Mouse (Mus musculus) urinary bladder, postnatal 36 days (tissue): ENCODE results near the gene Ifi205.
"Not testable (repeated sequence)": the region's sequence is repeated elsewhere in the genome, so short reads cannot be mapped to it uniquely, and the experiment has no call there.

ENCODE experiments used
- DNase-seq, 2 experiments: peaks; one replicate each; pipeline ENCODE4 v3.0.0; 2022; ENCODE audit warnings: low spot score in 2 of 2, mixed read lengths in 1 of 2

Ifi205 gene

GRCm38 (mm10) chr1:174031698-174032097 lies at the start of gene Ifi205:
TSS of gene Ifi205 (minus strand) at chr1:174031810.
- DNase-seq: peak in 1 of 2 experiments; percentile 28

DNA sequence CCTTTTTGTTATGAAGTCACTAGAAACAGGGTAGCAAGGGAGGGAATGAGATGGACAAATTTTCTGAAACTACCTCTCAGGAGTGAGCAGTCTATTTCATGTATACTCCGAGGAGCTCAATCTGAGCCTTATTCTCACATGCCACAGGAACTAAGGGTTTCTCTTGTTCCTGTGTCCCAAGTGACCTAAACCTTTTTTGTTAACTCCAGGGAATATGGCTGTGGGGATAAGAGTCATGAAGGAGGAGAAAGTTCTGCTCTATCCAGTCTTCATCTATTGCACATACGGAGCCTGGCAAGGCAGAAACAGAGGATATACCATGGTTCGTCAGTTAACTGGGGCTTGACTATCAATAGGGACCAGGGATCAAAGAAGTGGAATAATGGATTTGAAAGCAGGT lies 34.7 kb upstream of the Ifi205 start, which contains the start of gene Olfr430:
Gene Olfr430, plus strand, starts transcription at position 301 of the 400 bp plus-strand sequence.
- no peak for DNase-seq

GRCm38 (mm10) chr1:174055248-174055647 lies 23.6 kb upstream of the Ifi205 start:
- DNase-seq: no peak

DNA sequence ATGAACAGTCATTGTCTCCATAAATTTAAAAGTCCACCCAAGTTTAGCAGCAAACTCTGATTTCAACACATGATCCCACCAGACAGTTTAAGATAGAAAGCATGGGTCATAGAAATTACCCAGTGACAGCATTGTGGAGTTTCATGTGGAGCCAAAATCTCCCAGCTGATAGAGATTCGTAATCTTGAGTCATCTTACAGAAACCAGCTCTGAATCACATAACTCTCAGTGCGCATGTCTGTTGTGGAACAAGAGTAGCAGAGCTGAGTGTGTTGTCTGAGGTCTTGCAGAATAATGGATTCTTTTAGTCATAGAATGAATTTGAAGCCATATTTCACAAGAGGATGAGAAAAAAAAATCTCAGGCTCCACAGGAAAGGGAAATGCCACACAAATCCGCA lies 21.4 kb upstream of the Ifi205 start:
- no peak for DNase-seq

DNA sequence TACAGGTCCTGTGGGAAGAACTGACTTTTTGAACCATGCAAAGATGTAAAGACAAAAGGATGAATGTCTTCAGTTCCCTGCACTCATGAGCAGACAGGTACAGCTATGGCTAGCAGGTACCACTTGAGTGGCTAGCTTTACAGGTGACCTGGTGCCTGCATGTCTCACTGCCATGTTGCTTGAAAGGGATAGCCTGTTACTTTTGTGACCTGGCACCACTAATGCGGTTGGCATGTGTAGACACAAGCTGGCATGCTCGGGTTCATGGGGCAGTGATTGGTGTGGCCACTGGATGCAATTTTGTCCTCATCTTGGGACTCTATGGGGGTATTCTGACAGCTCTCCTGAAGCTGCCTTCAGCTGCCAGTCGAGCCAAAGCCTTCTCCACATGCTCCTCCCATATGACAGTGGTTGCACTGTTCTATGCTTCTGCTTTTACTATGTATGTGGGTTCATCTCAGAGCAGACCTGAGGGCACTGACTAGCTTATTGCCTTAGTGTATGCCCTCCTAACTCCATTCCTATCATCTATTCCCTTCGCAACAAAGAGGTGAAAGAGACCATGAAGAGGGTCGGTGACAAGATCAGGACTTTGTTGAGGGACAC lies 20.4 kb upstream of the Ifi205 start:
- DNase-seq: no peak

- no peak for DNase-seq
Measured at GRCm38 (mm10) chr1:174051515-174051914, 19.9 kb upstream of the Ifi205 start.

DNA sequence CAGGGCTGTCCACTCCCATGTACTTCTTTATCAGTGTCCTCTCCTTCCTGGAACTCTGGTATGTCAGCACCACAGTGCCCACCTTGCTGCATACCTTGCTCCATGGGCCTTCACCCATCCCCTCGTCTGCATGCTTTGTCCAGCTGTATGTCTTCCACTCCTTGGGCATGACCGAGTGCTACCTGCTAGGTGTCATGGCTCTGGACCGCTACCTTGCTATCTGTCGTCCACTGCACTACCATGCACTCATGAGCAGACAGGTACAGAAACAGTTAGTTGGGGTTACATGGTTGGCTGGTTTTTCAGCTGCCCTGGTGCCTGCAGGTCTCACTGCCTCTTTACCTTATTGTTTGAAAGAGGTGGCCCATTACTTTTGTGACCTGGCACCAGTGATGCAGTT lies 18.9 kb upstream of the Ifi205 start:
- no peak for DNase-seq

GRCm38 (mm10) chr1:174049357-174049756 lies 17.7 kb upstream of the Ifi205 start:
- not testable (repeated sequence) for DNase-seq

DNA sequence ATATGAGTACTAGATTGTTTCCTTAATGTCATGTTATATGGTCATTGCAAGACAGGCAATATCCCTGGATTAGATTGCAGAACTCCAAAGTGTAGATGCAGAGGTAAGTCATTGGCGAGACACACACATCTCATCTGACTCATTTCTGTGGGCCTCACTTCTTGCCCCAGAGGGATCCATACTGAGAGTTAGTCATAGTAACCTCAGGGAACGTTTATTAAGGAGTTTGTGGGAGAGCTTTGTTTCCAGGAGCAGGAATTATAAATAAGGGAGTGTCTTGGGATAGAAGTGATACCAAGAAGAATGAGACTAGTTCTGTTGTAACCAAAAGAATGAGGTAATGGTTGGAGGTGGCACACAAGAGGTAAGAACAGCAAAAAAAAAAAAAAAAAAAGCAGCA lies 17.3 kb upstream of the Ifi205 start, which contains the start of gene Olfr432:
Gene Olfr432, plus strand, starts transcription at position 313 of the 400 bp plus-strand sequence.
- no peak for DNase-seq

- DNase-seq: not testable (repeated sequence)
Measured at GRCm38 (mm10) chr1:174048227-174048626, 16.6 kb upstream of the Ifi205 start.

- DNase-seq: no peak
Measured at GRCm38 (mm10) chr1:174044431-174044830, 12.8 kb upstream of the Ifi205 start.

GRCm38 (mm10) chr1:174042091-174042884 lies 10.7 kb upstream of the Ifi205 start:
- DNase-seq: not testable (repeated sequence)

GRCm38 (mm10) chr1:174040523-174041177 lies 9.0 kb upstream of the Ifi205 start, which contains the start of gene Olfr433:
TSS of gene Olfr433 (plus strand) at chr1:174040705.
- peak; percentile 35 to 68 for DNase-seq

GRCm38 (mm10) chr1:174038480-174038879 lies 6.9 kb upstream of the Ifi205 start:
- no peak for DNase-seq

DNA sequence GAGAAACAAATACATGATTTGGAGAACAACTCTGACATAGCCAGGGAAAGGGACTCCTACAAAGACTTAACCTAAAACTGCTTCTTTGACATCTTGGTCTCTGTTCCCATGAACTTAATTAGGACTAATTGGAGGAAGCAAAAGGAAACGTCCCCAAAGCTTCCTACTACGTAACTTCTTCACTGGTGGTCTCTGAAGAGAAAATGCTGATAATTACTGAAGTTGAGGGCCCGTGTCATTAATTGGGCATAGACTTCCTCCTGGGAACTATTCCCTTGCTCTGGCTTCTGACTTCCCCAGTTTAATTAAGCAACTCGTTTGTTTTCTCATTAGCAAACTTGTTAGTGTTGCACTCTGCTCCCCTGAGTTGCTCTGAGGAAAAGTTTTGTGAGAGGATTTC lies 4.2 kb upstream of the Ifi205 start:
- DNase-seq: no peak

- DNase-seq: not testable (repeated sequence)
Measured at GRCm38 (mm10) chr1:174007050-174007449, 24.6 kb downstream of the Ifi205 start.

DNA sequence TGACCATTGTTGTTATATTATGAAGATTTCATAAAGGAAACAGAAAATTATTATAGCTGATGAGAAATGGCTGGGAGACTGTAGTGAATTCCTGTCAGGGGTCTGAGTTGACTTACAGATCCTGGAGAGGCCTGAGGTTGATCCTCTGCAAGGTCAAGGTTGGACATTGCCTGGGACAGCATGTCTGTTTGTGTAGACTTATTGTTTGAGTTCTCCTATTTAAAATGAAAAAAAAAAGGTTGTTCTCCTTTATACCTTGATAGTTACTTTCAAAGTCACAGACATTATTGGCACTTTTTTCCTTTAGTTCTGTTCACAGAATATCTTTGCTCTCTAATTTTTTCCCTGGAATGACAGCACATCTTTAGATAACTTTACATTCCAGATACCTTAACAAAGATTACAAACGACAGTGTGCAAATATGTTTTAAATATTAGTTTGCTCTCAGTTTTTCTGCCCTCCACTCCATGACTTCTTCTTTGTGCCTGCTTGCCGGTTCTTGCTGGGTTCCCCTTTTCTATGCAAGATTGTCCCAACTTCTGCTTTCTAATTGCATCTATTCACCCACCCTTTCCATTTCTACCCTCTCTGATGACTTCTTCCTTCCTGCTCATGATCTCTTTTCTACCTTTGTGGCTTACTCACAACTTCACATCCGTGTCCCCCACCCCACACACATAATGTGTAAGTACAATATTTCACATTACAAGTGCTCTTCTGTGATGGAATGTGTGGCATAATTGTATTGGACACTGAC lies 27.1 kb downstream of the Ifi205 start:
- not testable (repeated sequence) for DNase-seq

DNA sequence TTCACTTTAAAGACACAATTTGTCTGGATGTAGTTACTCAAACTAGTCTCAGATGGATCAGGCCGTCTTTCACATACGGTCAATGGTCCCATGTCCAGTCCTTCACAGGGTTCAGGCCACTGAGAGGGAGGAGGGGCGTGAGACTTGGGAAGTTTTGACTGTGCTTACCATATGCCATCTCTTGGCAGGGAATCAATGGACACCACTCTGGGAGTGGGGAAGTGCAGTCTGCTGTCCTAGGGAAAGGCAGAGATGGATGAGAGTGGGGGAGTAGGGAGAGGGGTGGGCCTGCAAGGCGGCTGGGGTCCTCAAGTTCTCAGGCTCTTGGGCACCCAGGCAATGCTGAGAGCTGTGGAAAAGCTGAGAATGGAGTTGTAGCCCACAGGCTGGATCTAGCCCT lies 36.6 kb downstream of the Ifi205 start:
- no peak for DNase-seq

DNA sequence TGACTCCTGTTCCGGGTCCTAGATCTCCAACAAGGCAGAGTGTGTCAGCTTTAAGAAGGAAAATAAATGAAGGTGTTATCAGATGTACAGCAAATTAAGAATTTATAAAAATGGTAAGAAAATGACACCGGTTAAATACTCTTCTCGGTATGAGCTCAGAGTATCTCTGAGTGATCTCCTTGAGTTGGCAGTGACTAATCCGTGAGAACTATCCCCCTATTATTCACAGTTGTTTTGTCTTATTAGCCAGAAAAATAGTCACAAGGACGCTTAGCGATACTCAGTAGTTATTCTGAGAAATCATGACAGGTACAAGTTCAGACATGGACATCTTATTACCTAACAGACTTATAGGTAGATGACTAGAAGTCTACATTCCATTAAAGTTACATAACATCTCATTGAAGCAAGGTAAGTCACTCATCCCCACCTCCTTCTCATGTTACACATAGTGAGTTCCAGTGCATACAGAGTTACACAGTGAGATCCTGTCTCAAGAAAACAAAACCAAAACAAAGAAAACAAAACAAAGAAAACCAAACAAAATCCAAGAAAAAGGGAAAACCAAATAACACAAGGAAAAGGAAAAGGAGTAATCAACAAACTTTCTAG lies 48.8 kb downstream of the Ifi205 start, which contains the start of gene Ifi202b:
Gene Ifi202b, minus strand, starts transcription at position 51 of the 612 bp plus-strand sequence.
- not testable (repeated sequence) for DNase-seq

- DNase-seq: not testable (repeated sequence)
Measured at GRCm38 (mm10) chr1:173981038-173981437, 50.6 kb downstream of the Ifi205 start.

DNA sequence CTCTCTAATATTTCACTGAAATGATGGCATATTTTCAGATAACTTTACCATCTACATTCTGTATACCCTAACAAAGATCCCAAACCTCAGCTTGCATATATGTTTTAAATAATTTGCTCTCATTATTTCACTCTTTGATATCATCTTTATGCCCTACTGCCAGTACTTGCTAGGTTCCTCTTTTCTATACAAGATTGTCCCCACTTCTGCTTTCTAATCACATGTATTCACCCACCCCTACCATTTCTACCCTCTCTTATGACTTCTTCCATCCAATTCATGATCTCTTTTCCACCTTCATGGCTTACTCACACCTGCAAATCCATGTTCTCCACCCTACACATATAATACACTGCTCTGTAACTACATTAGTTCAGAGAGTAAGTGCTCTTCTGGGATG lies 54.0 kb downstream of the Ifi205 start:
- DNase-seq: no peak
